Mouse (Mus musculus): Measurements from ENCODE around the gene Cdk2ap2.

GRCm38 (mm10) chr19:4143759-4144268, 46.8 kb downstream of the Cdk2ap2 start, which contains the start of gene Cabp4:
- no peak for TF ChIP-seq CTCF (IDR thresholded peaks at IDR 0.05; ENCODE audit: insufficient read depth, low read length)
- no peak for TF ChIP-seq POLR2A (IDR thresholded peaks at IDR 0.05; ENCODE audit: borderline replicate concordance, extremely low read depth, low read depth, low read length)
